Mouse (Mus musculus): ENCODE measurements around the gene Shc2. TPM values are rescaled to one million over a fixed set of nuclear protein-coding genes. Genes with fewer than 3 reads are reported as not detected.

Shc2 gene
- total RNA-seq, 1 experiment from 2014 or later: not detected

- no peak for ATAC-seq (replicated peaks; ENCODE audit: low read depth, poor library complexity, severe bottlenecking)
Measured at GRCm38 (mm10) chr10:79616376-79616775, 21.3 kb downstream of the Shc2 start.

GRCm38 (mm10) chr10:79615860-79616259, 21.9 kb downstream of the Shc2 start:
- no peak for ATAC-seq (replicated peaks; ENCODE audit: low read depth, poor library complexity, severe bottlenecking)

DNA sequence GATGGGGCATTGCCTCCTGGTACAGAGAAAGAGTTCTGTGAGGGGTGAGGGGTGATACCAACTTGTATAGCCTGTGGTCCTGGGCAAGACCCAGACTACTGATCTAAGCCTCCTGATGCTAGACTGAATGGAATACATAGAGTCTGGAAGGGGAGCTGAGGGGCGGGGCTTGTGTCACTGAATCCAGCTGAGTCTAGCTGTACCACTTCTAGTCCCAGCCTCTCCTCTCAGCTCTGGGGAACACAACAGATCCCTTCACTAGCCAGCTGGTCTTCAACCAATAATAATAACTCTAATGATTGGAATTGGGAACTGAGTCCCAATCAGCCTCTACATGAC, 23.4 kb downstream of the Shc2 start:
- no peak for ATAC-seq (replicated peaks; ENCODE audit: low read depth, poor library complexity, severe bottlenecking)

DNA sequence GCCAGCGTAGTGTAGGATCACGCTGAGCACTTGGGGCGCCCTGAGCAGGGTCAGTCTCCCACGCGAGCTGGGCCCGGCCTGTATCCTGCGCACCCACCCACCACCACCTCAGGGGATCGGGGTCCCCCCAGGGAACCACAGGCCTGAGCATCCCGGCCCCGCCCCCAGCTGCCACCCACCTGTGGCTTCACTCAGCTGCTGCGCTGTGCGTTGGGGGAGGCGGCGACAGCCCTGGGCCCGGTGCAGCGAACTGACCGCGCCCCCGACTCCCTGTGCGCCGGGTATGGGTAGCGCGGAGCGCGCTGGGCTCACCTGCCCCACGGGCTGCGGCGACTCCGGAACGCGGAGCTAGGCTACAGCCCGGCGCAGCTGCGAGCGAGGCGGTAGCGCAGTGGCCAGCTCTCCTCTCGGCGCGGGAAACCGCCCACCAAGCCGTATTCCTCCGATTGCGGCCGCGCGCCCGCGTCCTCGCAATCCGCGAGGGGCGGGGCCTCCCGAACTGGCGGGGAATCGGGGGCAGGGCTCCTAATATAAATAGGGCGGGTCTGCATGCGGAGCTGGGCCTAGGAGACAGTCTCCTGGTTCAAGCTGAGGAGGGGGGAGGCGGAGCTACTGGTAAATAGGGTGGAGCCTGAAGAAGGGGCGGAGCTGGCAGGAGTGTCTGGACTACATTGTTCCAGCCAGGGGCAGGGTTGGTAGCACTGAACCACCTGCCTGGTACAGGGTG, 24.0 kb downstream of the Shc2 start, which contains the start of gene C2cd4c:
TSS of gene C2cd4c (minus strand) at position 448 of the 727 bp plus-strand sequence.
- peak; percentile 81 for ATAC-seq (replicated peaks; ENCODE audit: low read depth, poor library complexity, severe bottlenecking)

DNA sequence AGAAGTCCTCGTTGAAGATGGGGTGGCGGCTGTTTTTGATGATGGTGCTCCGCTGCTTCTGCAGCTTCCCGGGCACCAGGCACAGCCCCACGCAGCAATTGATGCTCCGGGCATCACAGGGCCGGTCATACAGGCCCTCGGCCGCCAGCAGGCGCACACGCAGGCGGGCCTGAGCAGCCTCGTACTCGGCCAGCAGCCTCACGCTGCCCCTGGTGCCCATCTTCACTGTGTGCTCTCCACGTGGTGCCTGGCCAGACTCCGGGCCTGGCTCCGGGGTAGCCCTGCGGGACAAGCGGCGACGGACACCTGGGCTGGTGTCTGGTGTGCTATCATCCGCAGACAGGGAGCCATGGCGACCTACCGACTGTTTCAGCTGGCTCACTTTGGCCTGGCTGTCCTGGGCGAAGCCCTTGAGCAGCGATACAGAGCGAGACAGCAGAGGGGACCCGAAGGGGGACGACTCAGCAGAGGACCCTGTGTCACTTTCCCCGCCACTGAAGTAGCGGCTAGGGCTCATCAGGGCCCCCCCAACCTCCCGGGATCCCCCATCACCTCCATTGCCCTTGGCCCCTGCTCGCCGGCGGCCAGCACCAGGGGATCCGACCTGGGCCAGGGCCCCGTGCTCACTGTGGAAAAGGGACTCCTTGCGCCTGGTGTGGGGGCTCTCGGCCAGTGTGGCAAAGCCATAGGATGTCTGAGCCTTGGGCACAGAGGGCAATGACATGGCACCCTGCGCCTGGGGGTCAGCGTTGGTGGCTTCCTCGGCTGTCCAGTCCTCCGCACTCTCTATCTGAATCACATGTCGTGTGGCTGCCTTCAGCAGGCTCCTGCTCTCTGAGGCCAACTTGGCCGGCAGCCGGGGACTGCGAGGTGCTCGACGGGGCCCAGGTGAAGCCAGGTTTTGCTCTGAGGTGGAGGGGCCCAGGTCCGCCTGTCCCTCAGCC, 25.3 kb downstream of the Shc2 start:
- peak; percentile 30 for ATAC-seq (replicated peaks; ENCODE audit: low read depth, poor library complexity, severe bottlenecking)

DNA sequence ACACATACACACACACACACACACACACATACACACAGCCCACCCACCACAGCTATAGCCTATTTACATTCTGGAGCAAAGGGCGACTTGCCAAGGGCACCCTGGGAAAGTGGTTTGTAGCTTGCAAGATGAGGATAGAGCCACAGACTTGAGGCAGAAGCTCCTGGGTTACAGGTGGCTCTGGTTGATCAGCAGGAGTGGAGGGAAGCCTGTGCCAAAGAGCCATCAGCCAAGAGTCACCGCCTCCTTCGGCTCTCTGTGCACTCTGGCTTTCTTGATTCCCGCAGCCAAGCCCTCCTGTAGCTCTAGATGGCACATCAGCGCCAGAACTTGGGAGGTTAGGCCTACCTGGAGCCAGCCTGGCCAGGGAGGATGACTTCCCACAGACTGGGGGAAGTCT, 26.4 kb downstream of the Shc2 start:
- no peak for ATAC-seq (replicated peaks; ENCODE audit: low read depth, poor library complexity, severe bottlenecking)

- ATAC-seq (replicated peaks; ENCODE audit: low read depth, poor library complexity, severe bottlenecking): no peak
Measured at GRCm38 (mm10) chr10:79609276-79609675, 28.4 kb downstream of the Shc2 start.

- ATAC-seq (replicated peaks; ENCODE audit: low read depth, poor library complexity, severe bottlenecking): no peak
Measured at GRCm38 (mm10) chr10:79607892-79608291, 29.8 kb downstream of the Shc2 start.

- ATAC-seq (replicated peaks; ENCODE audit: low read depth, poor library complexity, severe bottlenecking): no peak
Measured at GRCm38 (mm10) chr10:79606537-79606936, 31.2 kb downstream of the Shc2 start.

GRCm38 (mm10) chr10:79597936-79598230, 39.8 kb downstream of the Shc2 start:
- ATAC-seq (replicated peaks; ENCODE audit: low read depth, poor library complexity, severe bottlenecking): no peak

GRCm38 (mm10) chr10:79597051-79597935, 40.4 kb downstream of the Shc2 start:
- peak; percentile 31; the same call in 1 of the 2 replicates for ATAC-seq (replicated peaks; ENCODE audit: low read depth, poor library complexity, severe bottlenecking)

- ATAC-seq (replicated peaks; ENCODE audit: low read depth, poor library complexity, severe bottlenecking): no peak
Measured at GRCm38 (mm10) chr10:79595590-79595929, 42.2 kb downstream of the Shc2 start.

GRCm38 (mm10) chr10:79594872-79595589, 42.7 kb downstream of the Shc2 start:
- peak; percentile 88 for ATAC-seq (replicated peaks; ENCODE audit: low read depth, poor library complexity, severe bottlenecking)

- 0 out of 2 replicates have a peak, but pooled peaks have one; percentile 19 for ATAC-seq (replicated peaks; ENCODE audit: low read depth, poor library complexity, severe bottlenecking)
Measured at GRCm38 (mm10) chr10:79594111-79594510, 43.6 kb downstream of the Shc2 start.

- peak; percentile 61 for ATAC-seq (replicated peaks; ENCODE audit: low read depth, poor library complexity, severe bottlenecking)
Measured at GRCm38 (mm10) chr10:79590702-79591101, 47.0 kb downstream of the Shc2 start.

- peak; percentile 45; the same call in 1 of the 2 replicates for ATAC-seq (replicated peaks; ENCODE audit: low read depth, poor library complexity, severe bottlenecking)
Measured at GRCm38 (mm10) chr10:79587752-79588126, 50.0 kb downstream of the Shc2 start.

- ATAC-seq (replicated peaks; ENCODE audit: low read depth, poor library complexity, severe bottlenecking): no peak
Measured at GRCm38 (mm10) chr10:79587061-79587751, 50.5 kb downstream of the Shc2 start, which contains the start of gene Theg. Theg (minus strand) TSS chr10:79587331.

DNA sequence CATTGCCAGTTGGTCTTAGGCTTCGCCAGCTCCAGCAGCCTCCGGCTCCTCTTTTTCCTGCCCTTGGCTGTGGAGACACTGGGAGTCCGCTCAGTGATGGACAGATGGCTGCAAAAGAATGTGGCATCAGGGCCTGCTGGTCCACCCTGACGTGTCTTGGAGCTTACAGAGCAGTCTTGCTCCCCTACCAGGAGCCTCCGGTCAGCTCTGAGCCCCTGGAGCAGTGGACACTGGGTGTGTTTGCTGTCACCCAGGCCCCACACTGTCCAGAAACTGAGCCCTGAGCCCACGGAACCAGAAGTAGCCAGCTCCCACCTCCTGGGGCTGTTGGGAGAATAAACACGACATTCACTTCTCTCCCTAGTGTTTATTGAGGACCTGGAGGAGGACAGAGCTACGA, 51.5 kb downstream of the Shc2 start:
- ATAC-seq (replicated peaks; ENCODE audit: low read depth, poor library complexity, severe bottlenecking): no peak

GRCm38 (mm10) chr10:79585723-79586122, 52.0 kb downstream of the Shc2 start:
- ATAC-seq (replicated peaks; ENCODE audit: low read depth, poor library complexity, severe bottlenecking): no peak
